Mouse (Mus musculus): Measurements from ENCODE around the gene Slc9a3r2.

GRCm38 (mm10) chr17:24596073-24596466 is 54.1 kb downstream of the Slc9a3r2 start:
- TF ChIP-seq POLR2A (IDR thresholded peaks at IDR 0.05; ENCODE audit: insufficient read depth, low read depth, low read length) (no peak), CTCF (IDR thresholded peaks at IDR 0.05) (no peak)

Measured in heart, adult 2 months (tissue).